Mouse (Mus musculus) CH12.LX (cell line): ENCODE measurements around the gene Bcl2a1d. TPM values are rescaled to one million over a fixed set of nuclear protein-coding genes. Genes with fewer than 3 reads are reported as not detected.
"Not testable (repeated sequence)": the region's sequence is repeated elsewhere in the genome, so short reads cannot be mapped to it uniquely, and the experiment has no call there.

ENCODE experiments used
- DNase-seq: peaks from one replicate; pipeline ENCODE4 v3.0.0-alpha.2; 2013; ENCODE audit errors: extremely low read depth
- H3K27ac ChIP-seq: 2 replicates; pipeline ENCODE4 v1.5.1; 2012; ENCODE audit warnings: low read depth, mild to moderate bottlenecking, control low read depth, moderate library complexity; ENCODE audit not compliant: insufficient read depth
- H3K27me3 ChIP-seq: replicated peaks from 2 replicates; pipeline ENCODE3; 2012; ENCODE audit warnings: inconsistent platforms
- H3K36me3 ChIP-seq, 2 experiments: replicated peaks in 1 of 2; 2 replicates each; pipeline versions ENCODE3 to v1.6.1; 2012; ENCODE audit warnings: inconsistent platforms in 1 of 2, low read length in 1 of 2, mild to moderate bottlenecking in 1 of 2, mixed read lengths in 1 of 2, moderate library complexity in 1 of 2; ENCODE audit not compliant: control insufficient read depth in 1 of 2, insufficient read depth in 1 of 2
- H3K4me1 ChIP-seq, 2 experiments: 2 replicates each; pipeline ENCODE4 v1.6.1; 2012; ENCODE audit warnings: inconsistent platforms in 1 of 2, moderate library complexity in 1 of 2; ENCODE audit not compliant: insufficient read depth in 2 of 2, control insufficient read depth in 1 of 2
- H3K4me2 ChIP-seq: 2 replicates; pipeline ENCODE4 v1.6.1; 2012; ENCODE audit warnings: low read depth, mild to moderate bottlenecking, control low read depth; ENCODE audit not compliant: poor library complexity, insufficient read depth, severe bottlenecking
- H3K4me3 ChIP-seq, 3 experiments: fragments of 150-350 bp in 1 of 3; sonication (generic) in 1 of 3; replicated peaks in 1 of 3; 2 replicates each; pipeline versions ENCODE3 to v1.5.1; 2011 to 2012; ENCODE audit warnings: low read depth in 2 of 3, low read length in 2 of 3, mild to moderate bottlenecking in 2 of 3, moderate library complexity in 2 of 3, control low read depth in 1 of 3, improper control_type of control experiment in 1 of 3, inconsistent platforms in 1 of 3, mixed read lengths in 1 of 3; ENCODE audit not compliant: poor library complexity in 1 of 3
- H3K79me2 ChIP-seq: replicated peaks from 2 replicates; pipeline ENCODE4 v1.6.1; 2012; ENCODE audit warnings: mild to moderate bottlenecking, moderate library complexity; ENCODE audit not compliant: control insufficient read depth, poor library complexity, insufficient read depth, severe bottlenecking; ENCODE audit errors: extremely low read depth
- H3K9ac ChIP-seq: 2 replicates; pipeline ENCODE4 v1.6.1; 2012; ENCODE audit warnings: low read depth, mild to moderate bottlenecking, control low read depth, moderate library complexity; ENCODE audit not compliant: insufficient read depth
- H3K9me3 ChIP-seq: replicated peaks from 2 replicates; pipeline ENCODE3; 2012; ENCODE audit warnings: low read length, inconsistent platforms, mixed read lengths
- BHLHE40 ChIP-seq: IDR thresholded peaks from 2 replicates; pipeline ENCODE4 v1.6.1; 2011; ENCODE audit warnings: mild to moderate bottlenecking, low read depth, low read length, improper control_type of control experiment
- CTCF ChIP-seq, 2 experiments: IDR thresholded peaks in 1 of 2; conservative IDR thresholded peaks in 1 of 2; 2 replicates each; pipeline ENCODE4 v1.5.1; 2011 to 2012; ENCODE audit warnings: low read depth in 2 of 2, low read length in 2 of 2, improper control_type of control experiment in 1 of 2, inconsistent platforms in 1 of 2, mild to moderate bottlenecking in 1 of 2, moderate library complexity in 1 of 2
- ETS1 ChIP-seq: conservative IDR thresholded peaks from 2 replicates; pipeline ENCODE4 v1.6.1; 2012; ENCODE audit warnings: low read depth, mild to moderate bottlenecking, inconsistent platforms, low read length, improper control_type of control experiment, moderate library complexity
- IRF4 ChIP-seq: IDR thresholded peaks from 2 replicates; pipeline ENCODE4 v1.6.1; 2014; ENCODE audit warnings: low read depth, mild to moderate bottlenecking, inconsistent platforms, low read length, improper control_type of control experiment
- JUND ChIP-seq: conservative IDR thresholded peaks from 2 replicates; pipeline ENCODE4 v1.6.1; 2011; ENCODE audit warnings: low read depth, low read length, improper control_type of control experiment
- MAX ChIP-seq: IDR thresholded peaks from 2 replicates; pipeline ENCODE4 v1.6.1; 2011; ENCODE audit warnings: low read length, improper control_type of control experiment
- MEF2A ChIP-seq: IDR thresholded peaks from 2 replicates; pipeline ENCODE4 v1.6.1; 2014; ENCODE audit warnings: low read depth, mild to moderate bottlenecking, inconsistent platforms, low read length, improper control_type of control experiment, borderline replicate concordance
- MYC ChIP-seq: IDR thresholded peaks from 2 replicates; pipeline ENCODE4 v1.6.1; 2011; ENCODE audit warnings: low read depth, mild to moderate bottlenecking, improper control_type of control experiment, low read length
- POLR2A ChIP-seq: IDR thresholded peaks from 2 replicates; pipeline ENCODE4 v1.6.1; 2011; ENCODE audit warnings: low read depth, mild to moderate bottlenecking, improper control_type of control experiment, low read length
- dilution Hi-C: fragments of 300-500 bp; cut with MboI; formaldehyde crosslinking; loops from 2 replicates; pipeline ENCODE4 v1.14.3; 2020; ENCODE audit warnings: low sequenced_read_pairs; ENCODE audit not compliant: extremely low pct_unique_long_range_greater_than_20kb, extremely low pct_ligation_motif_present
- in situ Hi-C: fragments of 300-500 bp; cut with MboI; formaldehyde crosslinking; loops from 3 replicates; pipeline ENCODE4 v1.14.3; 2019; ENCODE audit warnings: low sequenced_read_pairs, low pct_ligation_motif_present, low pct_unique_long_range_greater_than_20kb, mixed read lengths
- polyA plus RNA-seq: library from polyadenylated mRNA; unstranded; fragments of >175 nt; gene quantifications from 2 replicates; pipeline ENCODE4 v1.2.1, GENCODE M21; 2012; ENCODE audit warnings: low read depth; ENCODE audit not compliant: insufficient read length
- total RNA-seq, 2 experiments: library from RNA; depleted of rRNA; stranded (reverse); fragments of 300-350 nt in 1 of 2; fragments of >200 nt in 1 of 2; gene quantifications; 2 replicates each; pipeline ENCODE4 v1.2.3; 2012 to 2014

Gene Bcl2a1d
- total and polyA plus RNA-seq, 3 experiments: 207 to 488 (median 326) TPM

- H3K4me2 ChIP-seq, DNase-seq, dilution Hi-C loops, H3K27me3 ChIP-seq, in situ Hi-C loops, H3K9me3 ChIP-seq, H3K36me3 ChIP-seq, H3K4me1 ChIP-seq: not testable (repeated sequence)
- Histone ChIP-seq H3K9ac (peak overlapping the region; percentile 87; the same call in 1 of the 2 replicates), H3K4me3 (peak overlapping the region in 2 of 3 experiments; percentile 48 to 50), H3K79me2 (peaks cover 16% of the 10 kb centered on the region; the same call in 1 of the 2 replicates), H3K27ac (peak overlapping the region; percentile 78)
- TF ChIP-seq MYC (0 out of 2 replicates have a peak, but pooled peaks have one; percentile 33), MAX (0 out of 2 replicates have a peak, but pooled peaks have one; percentile 24)
Observed at GRCm38 (mm10) chr9:88728311-88728710, 3.4 kb downstream of the Bcl2a1d start.

- dilution Hi-C loops, H3K9ac ChIP-seq, H3K4me3 ChIP-seq, in situ Hi-C loops, H3K36me3 ChIP-seq, H3K27me3 ChIP-seq, H3K9me3 ChIP-seq: not testable (repeated sequence)
- Histone ChIP-seq H3K27ac (peak overlapping the region; percentile 78), H3K79me2 (peaks cover 13% of the 10 kb centered on the region), H3K4me1 (peaks cover 8 to 10% of the 10 kb centered on the region in 2 experiments; a peak in 3 of 4 replicates), H3K4me2 (peak overlapping the region; percentile 61)
- TF ChIP-seq IRF4 (peak; percentile 79), MEF2A (peak; percentile 62; the same call in 1 of the 2 replicates), ETS1 (peak; percentile 50), BHLHE40 (peak; percentile 25; the same call in 1 of the 2 replicates), JUND (0 out of 2 replicates have a peak, but pooled peaks have one; percentile 42)
- TF ChIP-seq, all 38 proteins: peak for 5; not testable (repeated sequence) for 33
- DNase-seq: not testable (repeated sequence)
Observed at GRCm38 (mm10) chr9:88721628-88722027, 10.1 kb downstream of the Bcl2a1d start.

- dilution Hi-C loops, DNase-seq: not testable (repeated sequence)
Observed at GRCm38 (mm10) chr9:88719989-88720537, 11.7 kb downstream of the Bcl2a1d start, which contains the start of gene Mthfsl. Mthfsl (minus strand) TSS chr9:88720296.

More at GRCm38 (mm10) chr9:88719989-88720537, 11.7 kb downstream of the Bcl2a1d start, which contains the start of gene Mthfsl:
- in situ Hi-C loops, H3K79me2 ChIP-seq, H3K36me3 ChIP-seq, H3K9me3 ChIP-seq, H3K27me3 ChIP-seq: not testable (repeated sequence)
- Histone ChIP-seq H3K9ac (peak within 1 kb of the TSS; percentile 76), H3K4me3 (peak within 1 kb of the TSS; percentile 42 to 60 (median 59)), H3K4me2 (peak within 1 kb of the TSS; percentile 91; the same call in 1 of the 2 replicates), H3K4me1 (peaks cover 8 to 10% of the 10 kb centered on the region in 2 experiments; a peak in 3 of 4 replicates), H3K27ac (peak within 1 kb of the TSS; percentile 93)
- TF ChIP-seq CTCF (conservative IDR thresholded peaks at IDR 0.05 in 1 of 2, IDR thresholded peaks at IDR 0.05 in 1 of 2; ENCODE audit: low read depth in 2 of 2, low read length in 2 of 2) (peak in 1 of 2 experiments; percentile 17; a peak in 2 of 4 replicates), POLR2A (0 out of 2 replicates have a peak, but pooled peaks have one; percentile 13)
